Mouse (Mus musculus): ENCODE data around the gene Fam3b. TPM values are rescaled to one million over a fixed set of nuclear protein-coding genes. Genes with fewer than 3 reads are reported as not detected.

Gene Fam3b
- not detected for total RNA-seq (2023)

DNA sequence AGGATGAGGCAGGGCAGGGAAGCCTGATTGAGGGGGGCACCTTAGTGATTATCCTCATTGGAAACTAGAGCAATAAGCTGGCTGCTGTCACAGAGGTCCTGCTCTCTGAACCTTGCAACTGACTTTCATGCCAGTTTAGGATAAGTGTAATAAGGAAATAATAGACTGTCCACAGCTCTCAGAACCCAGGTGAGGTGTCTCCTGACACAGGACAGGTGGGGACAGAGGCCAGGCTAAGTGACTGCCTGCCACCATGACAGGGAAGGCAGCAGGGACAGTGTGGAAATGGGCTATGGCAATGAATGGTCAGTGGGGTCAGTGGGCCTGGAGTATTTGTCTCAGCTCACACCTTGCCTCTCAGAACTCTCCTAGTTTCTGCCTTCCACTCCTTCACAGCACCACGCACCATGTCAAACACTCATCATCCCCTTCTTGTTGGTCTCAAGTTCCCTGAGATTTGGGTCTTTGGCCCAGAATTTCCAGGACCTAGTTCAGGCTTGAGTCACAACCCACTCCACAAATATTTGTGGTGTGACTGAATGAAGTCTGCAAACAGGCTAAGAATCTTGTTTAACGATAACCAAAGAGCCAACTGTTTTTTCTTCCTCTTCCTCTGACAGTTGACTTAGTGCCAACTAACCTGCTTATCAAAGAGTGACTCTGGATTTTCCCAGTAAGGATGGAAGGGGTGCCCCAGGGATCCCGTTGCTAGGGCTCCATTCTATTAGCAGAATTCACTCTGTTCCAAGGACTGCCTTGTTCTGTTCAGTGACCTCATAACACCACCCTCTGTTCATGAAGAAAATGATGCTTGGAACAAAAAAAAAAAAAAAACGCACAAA, at the start of gene Fam3b:
Gene Fam3b, minus strand, starts transcription at position 718 of the 842 bp plus-strand sequence.

DNA sequence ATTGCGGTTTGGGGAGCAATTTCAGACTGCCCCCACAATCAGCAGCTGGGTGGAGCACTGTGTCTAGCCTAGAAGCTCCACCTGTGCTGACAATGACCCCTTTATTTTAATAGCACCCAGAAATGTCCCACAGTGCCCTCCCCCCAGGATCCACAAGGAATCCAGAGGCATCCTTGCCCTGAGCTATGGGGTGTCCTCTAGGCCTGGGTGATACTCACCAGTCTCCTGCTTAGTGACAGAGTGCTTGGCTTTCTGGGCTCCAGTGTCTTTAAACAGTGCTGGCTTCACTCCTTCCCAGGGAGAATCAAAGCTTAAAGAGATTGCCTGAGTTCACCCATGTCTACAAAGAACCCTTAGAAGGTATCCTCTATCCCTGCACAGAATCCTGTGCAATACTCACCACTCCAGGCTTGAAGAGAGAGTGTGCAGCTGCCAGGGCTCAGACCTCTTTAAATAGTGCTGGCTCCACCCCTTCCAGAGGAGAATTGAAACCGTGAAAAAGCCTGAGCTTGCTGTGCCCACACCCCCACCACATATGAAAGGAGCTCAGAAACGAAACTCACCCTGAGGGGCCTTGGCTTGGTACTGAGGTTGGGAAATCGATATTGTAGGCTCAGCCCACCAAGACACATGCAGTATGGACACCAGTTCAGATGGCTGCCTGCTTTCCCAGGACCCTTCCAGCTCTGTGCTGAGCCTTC, 52.0 kb downstream of the Fam3b start, which contains the start of gene Mx1:
Gene Mx1, minus strand, starts transcription at position 427 of the 701 bp plus-strand sequence.

Other genes starting within 250 kb of the Fam3b start
- gene Bace2, start 158.1 kb downstream of the Fam3b start, total RNA-seq (2023): not detected
- gene Mx1, start 51.9 kb downstream of the Fam3b start, total RNA-seq (2023): 4.8 TPM
- not detected for gene Tmprss2, start 96.4 kb upstream of the Fam3b start, total RNA-seq (2023)
- gene Ripk4, start 249.0 kb upstream of the Fam3b start, total RNA-seq (2023): not detected

Data from CD4-positive naive resting alpha-beta T cell, adult 76 days (primary cell).